Mouse (Mus musculus) Patski (cell line): ENCODE measurements around the gene Fance. TPM values are rescaled to one million over a fixed set of nuclear protein-coding genes. Genes with fewer than 3 reads are reported as not detected.

ENCODE experiments used
- ATAC-seq: fragments of 100-300 bp; one replicate; pipeline ENCODE4 v1.8.0; 2021
- CTCF ChIA-PET: fragments of 350-600 bp; sonication (Branson Sonifier 250); formaldehyde crosslinking; loops from one replicate; lab custom pipeline; 2022; ENCODE audit warnings: inconsistent platforms; lab: Charles Lee
- POLR2A ChIA-PET: fragments of 350-600 bp; sonication (Branson Sonifier 250); formaldehyde crosslinking; loops from one replicate; lab custom pipeline; 2022; ENCODE audit warnings: antibody characterized with exemption, inconsistent platforms; lab: Charles Lee
- DNase-seq: peaks from one replicate; pipeline ENCODE4 v3.0.0-alpha.2; 2011; ENCODE audit warnings: low read depth, low spot score
- H3K27me3 ChIP-seq: fragments of 371-371 bp; one replicate; pipeline ENCODE4 v1.5.1; 2021
- CTCF ChIP-seq: fragments of 100-300 bp; IDR thresholded peaks from one replicate; pipeline ENCODE4 v1.5.1; 2021
- in situ Hi-C: fragments of 300-500 bp; cut with MboI; formaldehyde crosslinking; loops from 3 replicates; pipeline ENCODE4 v1.11.1; 2018; ENCODE audit warnings: low pct_unique_long_range_greater_than_20kb, mixed read lengths
- polyA plus RNA-seq: library from polyadenylated mRNA; unstranded; gene quantifications from one replicate; pipeline ENCODE4 v1.2.3, GENCODE M21; 2021

The Fance gene
- polyA plus RNA-seq, 1 experiment from 2014 or later, result 44.9 TPM

DNA sequence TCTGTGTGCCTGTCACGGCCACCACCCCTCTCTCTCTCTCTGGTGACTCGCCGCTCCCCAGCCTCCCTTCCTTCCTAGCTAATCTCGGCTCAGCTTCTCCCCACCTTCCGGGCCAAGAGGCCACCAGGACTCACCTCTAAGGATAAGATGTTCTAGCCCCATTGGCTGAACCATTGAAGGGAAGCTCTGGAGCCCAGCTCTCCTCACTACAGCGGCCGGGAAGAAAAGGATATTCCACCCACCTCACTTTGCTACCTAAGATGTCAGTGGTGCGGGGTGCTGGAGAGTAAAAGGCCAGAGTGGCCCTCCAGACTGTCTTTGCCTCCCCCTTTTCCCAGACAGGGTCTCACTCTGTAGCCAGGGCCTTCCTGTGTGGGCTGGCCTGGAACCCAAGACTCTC, 51.8 kb downstream of the Fance start, which contains the start of gene Tulp1:
Gene Tulp1 (minus strand): TSS at position 101 of the 400 bp plus-strand sequence.
- ChIA-PET CTCF (no interaction called here), POLR2A (no interaction called here)
- in situ Hi-C loops, result no loop called here
- DNase-seq (no peak), ATAC-seq (no peak)
- H3K27me3 ChIP-seq, result no peaks in the 10 kb centered on the region
- no peak for TF ChIP-seq CTCF

DNA sequence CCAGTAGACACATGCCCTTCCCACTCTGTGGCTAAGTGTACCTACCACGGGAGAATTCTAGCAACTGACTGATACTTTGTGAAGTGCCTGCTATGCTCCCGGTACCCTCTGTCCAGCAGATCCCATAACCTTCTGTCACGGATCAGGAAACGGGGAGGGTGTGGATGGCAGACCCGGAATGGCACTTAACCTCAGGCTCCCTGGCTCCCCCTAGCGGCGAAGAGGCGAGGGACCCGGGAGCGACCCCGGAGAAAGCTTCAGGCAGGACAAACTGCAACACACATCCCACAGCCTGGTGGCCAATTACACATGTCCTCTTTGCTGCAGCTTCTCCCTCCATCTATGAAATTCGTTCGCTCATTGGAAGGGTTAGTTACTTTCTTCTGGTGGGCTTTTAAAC, 55.1 kb downstream of the Fance start:
- ChIA-PET POLR2A (interaction anchor here (0.9 to 1.3 kb wide), 3 partner anchors 18 to 37 kb away, joined by 3 to 4 read pairs (median 3); no protein-coding TSS in a partner anchor), CTCF (interaction anchor here (0.7 to 2.2 kb wide), 5 partner anchors 9 to 142 kb away, joined by 3 to 8 read pairs (median 4); no protein-coding TSS in a partner anchor)
- peak; percentile 96 for TF ChIP-seq CTCF
- no peaks in the 10 kb centered on the region for H3K27me3 ChIP-seq
- DNase-seq (no peak), ATAC-seq (no peak)
- in situ Hi-C loops, result no loop called here

DNA sequence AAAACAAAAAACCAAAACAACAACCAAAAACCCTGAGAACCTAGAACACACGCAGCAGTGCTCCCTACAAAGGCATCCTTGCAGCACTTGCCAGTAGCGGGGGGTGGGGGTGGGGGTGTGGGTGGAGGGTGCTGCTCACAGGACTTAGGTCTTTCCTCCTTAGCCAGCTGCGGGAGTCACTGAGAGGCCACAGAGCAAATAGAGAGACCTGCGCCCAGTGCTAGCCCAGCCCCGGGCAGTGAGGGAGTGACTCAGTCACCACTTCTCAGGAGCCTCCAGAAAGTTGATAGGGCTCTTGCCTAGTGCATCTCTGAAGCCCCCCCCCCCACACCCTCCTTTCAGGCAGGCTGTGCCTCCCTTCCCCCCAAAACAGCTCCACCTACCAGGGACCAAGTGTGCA, 55.7 kb downstream of the Fance start:
- no peak for TF ChIP-seq CTCF
- POLR2A ChIA-PET, result interaction anchor here (0.9 to 1.0 kb wide), 2 partner anchors 26 to 38 kb away, joined by 3 read pairs; no protein-coding TSS in a partner anchor
- CTCF ChIA-PET, result interaction anchor here (1.1 to 2.2 kb wide), 4 partner anchors 23 to 143 kb away, joined by 3 to 8 read pairs (median 4); no protein-coding TSS in a partner anchor
- DNase-seq (no peak), ATAC-seq (no peak)
- in situ Hi-C loops, result no loop called here
- no peaks in the 10 kb centered on the region for H3K27me3 ChIP-seq

DNA sequence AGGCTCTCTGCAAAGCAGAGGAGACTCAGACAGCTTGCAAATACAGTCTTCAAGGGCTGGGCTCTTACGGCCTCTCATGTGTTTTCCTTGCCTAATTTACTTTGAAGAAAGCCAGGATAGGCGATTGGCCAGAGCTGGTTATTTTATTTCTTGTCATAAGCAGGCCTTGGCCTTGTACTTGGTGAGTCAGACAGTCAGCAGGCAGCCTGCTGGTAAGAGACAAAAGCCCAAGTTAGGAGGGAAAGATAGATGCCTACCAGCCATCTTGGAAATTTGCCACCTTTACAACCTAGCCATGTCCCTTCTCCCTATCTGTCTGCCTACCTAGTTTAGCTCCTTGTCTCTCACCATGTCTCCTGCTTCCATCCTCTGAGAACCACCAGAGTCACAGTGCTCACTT, 58.0 kb downstream of the Fance start:
- in situ Hi-C loops, result no loop called here
- POLR2A ChIA-PET, result no interaction called here
- ATAC-seq (peak; percentile 44), DNase-seq (no peak)
- CTCF ChIA-PET, result interaction anchor here (2.8 kb wide), 1 partner anchor 157 kb away, joined by 9 read pairs; no protein-coding TSS in a partner anchor
- no peak for TF ChIP-seq CTCF
- no peaks in the 10 kb centered on the region for H3K27me3 ChIP-seq

DNA sequence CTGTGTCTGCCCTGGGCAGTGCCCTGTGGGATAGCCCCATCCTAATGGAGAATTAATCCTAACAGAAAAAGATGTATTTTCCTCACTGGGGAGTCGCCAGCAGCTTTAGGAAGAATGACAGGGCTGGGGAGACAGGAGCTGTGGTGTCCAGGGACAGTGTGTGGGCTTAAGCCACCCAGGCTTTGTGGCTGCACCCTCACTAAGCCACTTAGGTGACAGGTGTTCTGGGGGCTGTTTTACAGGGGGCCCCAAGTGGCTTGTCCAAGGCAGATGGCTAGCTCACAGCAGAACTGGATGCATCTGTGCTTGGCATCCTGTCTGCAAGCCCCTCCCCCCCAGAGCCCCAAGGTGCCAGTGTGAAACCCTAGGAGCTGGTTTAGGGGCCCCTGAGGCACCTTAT, 58.6 kb downstream of the Fance start:
- ATAC-seq (no peak), DNase-seq (no peak)
- no peak for TF ChIP-seq CTCF
- in situ Hi-C loops, result no loop called here
- CTCF ChIA-PET, result interaction anchor here (2.8 kb wide), 1 partner anchor 156 kb away, joined by 9 read pairs; no protein-coding TSS in a partner anchor
- no peaks in the 10 kb centered on the region for H3K27me3 ChIP-seq
- POLR2A ChIA-PET, result interaction anchor here (1.6 kb wide), 1 partner anchor 44 kb away, joined by 3 read pairs; the partner anchor contains the start of gene Rpl10a

DNA sequence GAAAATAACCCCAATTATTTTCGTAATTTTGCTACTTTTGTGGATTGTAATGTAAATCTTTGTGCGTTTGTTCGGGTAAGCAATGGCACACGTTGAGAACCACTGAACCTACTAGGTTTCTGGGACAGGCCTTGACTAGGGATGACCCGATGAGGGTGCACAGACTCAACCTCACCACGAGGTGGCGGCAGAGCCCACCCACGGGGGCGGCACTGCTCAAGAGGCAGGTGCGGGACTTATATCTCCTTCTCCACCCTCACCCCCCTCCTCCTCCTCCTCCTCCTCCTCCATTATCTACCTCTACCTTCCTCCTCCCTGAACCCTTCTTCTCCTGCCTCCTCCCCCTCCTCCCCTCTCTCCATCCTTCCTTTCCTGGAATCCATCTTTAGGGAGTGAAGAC, 60.5 kb downstream of the Fance start:
- ChIA-PET CTCF (no interaction called here), POLR2A (no interaction called here)
- H3K27me3 ChIP-seq, result no peaks in the 10 kb centered on the region
- in situ Hi-C loops, result no loop called here
- DNase-seq (no peak), ATAC-seq (no peak)
- peak; percentile 72 for TF ChIP-seq CTCF

DNA sequence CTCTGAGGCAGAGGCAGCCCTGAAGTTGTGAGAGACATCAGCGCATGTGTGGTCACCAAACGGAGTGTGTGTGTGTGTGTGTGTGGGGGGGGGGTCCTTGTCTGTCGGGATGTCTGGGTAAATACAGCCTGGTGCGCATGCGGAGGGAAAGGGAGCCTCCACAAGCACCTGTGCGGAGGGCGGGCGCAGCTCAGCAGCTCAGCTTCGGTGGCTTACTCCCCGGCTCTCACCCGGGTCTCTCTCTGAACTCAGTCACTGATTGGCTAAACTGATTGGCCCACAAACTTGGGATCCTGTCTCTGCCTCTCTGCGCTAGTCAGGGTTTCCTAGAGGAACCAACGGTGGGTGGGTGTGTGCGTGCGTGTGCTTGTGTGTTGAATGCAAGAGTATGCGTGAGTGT, 61.2 kb downstream of the Fance start:
- CTCF ChIA-PET, result no interaction called here
- TF ChIP-seq CTCF, result no peak
- H3K27me3 ChIP-seq, result no peaks in the 10 kb centered on the region
- in situ Hi-C loops, result no loop called here
- POLR2A ChIA-PET, result no interaction called here
- ATAC-seq, result no peak
- no peak for DNase-seq

DNA sequence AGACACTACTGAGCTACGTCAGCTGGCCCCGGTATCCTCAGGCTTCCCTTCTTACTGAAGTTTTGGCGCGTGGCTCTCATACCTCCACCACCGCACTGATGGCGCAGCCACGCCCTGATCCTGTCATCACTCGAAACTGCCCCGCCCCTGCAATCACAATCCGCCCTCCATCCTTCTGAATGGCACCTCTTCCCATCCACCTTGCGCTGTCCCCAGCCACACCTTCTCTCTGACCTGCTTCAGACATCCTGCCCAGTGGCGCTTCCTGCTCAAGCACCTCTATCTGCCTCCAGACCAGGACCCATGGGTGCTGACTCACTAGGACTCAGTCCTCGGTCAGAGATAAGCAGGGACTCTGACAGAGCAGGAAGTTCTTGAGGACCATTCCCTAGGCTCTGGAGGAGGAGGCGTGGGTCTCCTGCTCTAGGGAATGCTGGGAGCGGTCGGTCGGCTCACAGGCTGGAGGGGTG, 62.3 kb downstream of the Fance start:
- no peak for TF ChIP-seq CTCF
- POLR2A ChIA-PET, result no interaction called here
- ATAC-seq, result no peak
- no peaks in the 10 kb centered on the region for H3K27me3 ChIP-seq
- no peak for DNase-seq
- CTCF ChIA-PET, result no interaction called here
- in situ Hi-C loops, result no loop called here

Other genes with a start within 250 kb of the Fance start
- 0.05 TPM for gene Tcp11, start 232.9 kb upstream of the Fance start, polyA plus RNA-seq
- 17.9 TPM for gene Scube3, start 171.4 kb upstream of the Fance start, polyA plus RNA-seq
- 65.9 TPM for gene Zfp523, start 136.4 kb upstream of the Fance start, polyA plus RNA-seq
- 1.4 TPM for gene Def6, start 105.7 kb upstream of the Fance start, polyA plus RNA-seq
- gene Ppard, start 80.8 kb upstream of the Fance start, polyA plus RNA-seq, result 30.9 TPM
- gene Rpl10a, start 15.0 kb downstream of the Fance start, polyA plus RNA-seq, result 554 TPM
- 45.2 TPM for gene Tead3, start 37.3 kb downstream of the Fance start, polyA plus RNA-seq
- gene Tulp1, start 51.7 kb downstream of the Fance start, polyA plus RNA-seq, result not detected
- 9.2 TPM for gene Fkbp5, start 204.0 kb downstream of the Fance start, polyA plus RNA-seq
- gene Armc12, start 217.3 kb downstream of the Fance start, polyA plus RNA-seq, result not detected
- not detected for gene Clpsl2, start 235.9 kb downstream of the Fance start, polyA plus RNA-seq
- gene Clps, start 247.2 kb downstream of the Fance start, polyA plus RNA-seq, result not detected